Mouse (Mus musculus): ENCODE measurements around the gene Hnrnpl.

- no peak for TF ChIP-seq CTCF (IDR thresholded peaks at IDR 0.05)
- no peak for TF ChIP-seq EP300 (IDR thresholded peaks at IDR 0.05)
These were observed 41.4 kb upstream of the Hnrnpl start for GRCm38 (mm10) chr7:28766910-28767309.

Measured in lung, postnatal 0 days (tissue).